11 mouse cellular contexts compared by ENCODE assay signal in the genomic region with DNA sequence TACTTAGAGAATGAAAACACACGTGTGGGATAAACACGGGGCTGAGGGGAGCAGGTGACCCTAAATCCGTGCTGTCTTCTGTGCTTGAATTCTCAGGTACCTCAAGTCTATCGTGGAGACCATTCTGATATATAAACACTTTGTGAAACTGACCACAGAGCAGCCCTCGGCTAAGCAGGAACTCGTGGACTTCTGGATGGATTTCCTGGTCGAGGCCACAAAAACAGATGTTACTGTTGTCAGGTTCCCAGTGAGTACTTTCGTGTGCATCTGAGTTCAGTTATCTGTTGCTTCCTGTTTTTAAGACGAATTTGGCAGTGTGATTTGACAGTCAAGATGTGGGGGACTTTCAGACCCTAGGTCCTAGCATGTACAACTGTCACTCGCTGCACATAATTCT.
DNase-seq lines count a peak whose midpoint lies in the region; ATAC-seq lines count a peak whose summit lies in the region.
"Had no signal": no experiment of that assay in that cellular context is flagged by ENCODE, and none has a peak within 500 bp of the region (broad histone marks: within the 10 kb centered on the region; RNA-seq: fewer than 3 reads in every experiment).

No protein-coding gene starts in this region.

- ATAC-seq in common myeloid progenitor, adult 5-6 weeks (replicated peaks; ENCODE audit: low read depth, poor library complexity, severe bottlenecking) = peak; percentile 76
- ATAC-seq: midbrain, embryonic 16.5 days had no signal

- intact Hi-C loops in heart, postnatal 36 days (cut with DNase I) = no loop called here

- DNase-seq in heart, adult 8-10 months (ENCODE audit: low spot score) = peak; percentile 46
- DNase-seq in heart, postnatal 36 days = no peak
- peak; percentile 54 to 56 for DNase-seq in spleen, postnatal 36 days (ENCODE audit: low spot score in 2 of 2)
- DNase-seq in spleen, postnatal 14 days (ENCODE audit: low spot score in 2 of 2) = no peak
- DNase-seq in cerebellum, adult 9-11 months = no peak
- no peak for DNase-seq in cerebellum, adult 18-20 months
- DNase-seq: adrenal gland, postnatal 10 days; cerebellum, postnatal 10 days; thymus, postnatal 36 days had no signal

Comparison
In these comparisons a context has a peak if more than half of its experiments do, and no peak if none do; other contexts are left out.
1. DNase-seq: peak in heart, adult 8-10 months (single experiment) and spleen, postnatal 36 days (2 of 2); none in heart, postnatal 36 days (0 of 2), spleen, postnatal 14 days (0 of 2), cerebellum, adult 9-11 months (single experiment) and cerebellum, adult 18-20 months (0 of 2).